Mouse (Mus musculus) layer of hippocampus, adult 9-11 months (tissue): Measurements from ENCODE around the gene Cyp39a1.

Experiments used
- DNase-seq: peaks from one replicate; pipeline ENCODE4 v3.0.0; 2022

Cyp39a1 gene

GRCm38 (mm10) chr17:43789376-43789775 lies 122.2 kb downstream of the Cyp39a1 start:
- no peak for DNase-seq

- no peak for DNase-seq
These were observed 124.5 kb downstream of the Cyp39a1 start for GRCm38 (mm10) chr17:43791751-43792150.

GRCm38 (mm10) chr17:43794731-43795280 lies 127.6 kb downstream of the Cyp39a1 start:
- DNase-seq: no peak
